Mouse (Mus musculus) frontal cortex, postnatal 10 days (tissue): ENCODE measurements around the gene Iqschfp.

Experiments
- DNase-seq, 2 experiments: peaks; one replicate each; pipeline ENCODE4 v3.0.0; 2022; ENCODE audit warnings: low spot score in 2 of 2, mixed read lengths in 1 of 2

The Iqschfp gene

DNA sequence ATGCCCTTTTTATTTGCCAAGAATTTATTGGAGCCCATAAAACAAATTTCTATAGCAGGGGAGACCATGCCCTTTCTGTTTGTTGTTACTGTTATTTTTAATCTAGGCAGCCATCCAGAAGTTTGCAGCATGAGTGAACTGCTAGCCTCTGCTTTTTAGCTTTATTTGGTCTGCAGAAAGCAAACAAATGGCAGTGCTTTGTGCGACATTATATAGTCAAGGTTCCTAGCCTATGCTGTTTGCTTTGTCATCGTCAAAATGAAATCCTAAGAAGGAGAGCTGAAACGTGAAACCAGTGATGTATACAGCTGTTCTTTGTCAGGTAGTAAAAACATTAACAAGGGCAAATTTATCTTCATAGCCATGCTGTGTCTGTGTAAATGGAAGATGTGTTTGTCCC is 459.4 kb downstream of the Iqschfp start:
- no peak for DNase-seq

DNA sequence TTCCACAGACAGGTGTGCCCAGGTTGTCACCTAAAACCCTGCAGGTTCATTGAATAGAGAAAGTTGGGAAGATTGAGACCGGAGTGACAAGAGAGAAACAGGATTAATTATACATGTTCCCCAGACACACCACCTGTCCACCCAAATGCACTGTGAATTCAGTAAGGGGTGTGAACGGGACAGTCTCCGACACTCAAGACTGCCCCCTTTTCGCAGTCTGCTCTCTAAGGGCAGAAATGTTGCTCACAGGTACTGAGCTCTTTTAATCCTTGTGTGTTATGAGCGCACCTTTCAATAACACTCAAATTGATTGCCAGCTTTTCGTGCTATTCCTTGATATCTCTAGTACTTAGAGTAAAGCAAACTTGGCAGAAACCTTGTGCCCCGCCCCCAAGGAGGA is 460.9 kb downstream of the Iqschfp start:
- DNase-seq, result no peak

DNA sequence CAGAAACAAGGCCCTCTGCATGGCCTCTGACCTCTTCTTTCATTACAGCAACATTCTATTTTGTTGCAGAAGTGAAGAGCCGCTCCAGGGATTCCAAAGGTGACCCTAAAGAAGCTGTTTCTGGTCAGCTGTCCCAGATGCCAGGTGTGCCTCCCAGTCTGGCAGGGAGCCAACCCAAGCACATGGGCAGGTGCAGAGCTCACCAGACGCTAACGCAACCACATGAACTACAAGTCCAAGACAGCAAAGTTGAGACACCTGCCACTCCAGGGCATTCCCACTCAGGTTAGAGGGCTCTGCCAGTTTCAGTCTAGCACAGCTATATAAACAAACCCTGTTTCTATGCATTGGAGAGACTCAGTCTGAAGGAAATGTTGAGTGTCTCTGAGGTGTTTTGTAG is 461.5 kb downstream of the Iqschfp start:
- no peak for DNase-seq

DNA sequence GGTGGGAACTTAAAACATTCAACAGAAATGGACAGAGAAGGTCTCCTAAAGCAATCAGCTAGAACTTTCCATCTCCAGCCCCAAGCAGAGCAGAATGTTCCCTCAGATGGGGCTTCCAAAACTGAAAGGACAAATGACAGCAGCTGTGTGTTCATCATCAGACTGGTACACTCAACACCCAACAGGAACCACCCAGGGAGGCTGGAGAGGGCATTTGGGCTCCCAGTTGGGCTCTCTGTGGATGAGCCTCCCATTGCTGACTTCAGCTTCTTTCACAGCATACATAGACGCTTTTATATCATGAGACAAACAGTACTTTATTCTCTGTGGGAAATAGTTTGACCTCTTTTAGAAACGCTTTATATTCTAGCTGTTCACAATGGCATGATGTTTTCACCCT is 464.5 kb downstream of the Iqschfp start:
- DNase-seq, result no peak

DNA sequence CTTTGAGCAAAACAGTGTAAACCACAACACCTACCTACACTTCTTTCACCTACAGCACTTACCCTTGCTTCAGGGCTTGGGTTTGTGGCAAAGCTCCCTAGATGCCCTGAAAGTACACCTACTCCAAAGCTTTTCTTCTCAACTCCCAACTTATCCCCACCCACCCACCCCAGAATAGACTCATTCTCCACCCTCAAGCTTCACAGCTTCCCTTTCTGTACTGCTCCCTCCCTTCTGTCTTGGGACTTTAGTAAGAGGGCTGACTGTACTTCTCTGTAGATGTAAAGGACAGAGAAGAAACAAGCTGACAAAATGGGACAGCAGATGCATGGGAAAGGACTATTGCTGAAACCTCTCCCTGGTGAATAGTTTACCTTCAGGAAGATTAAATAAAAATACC is 476.0 kb downstream of the Iqschfp start:
- DNase-seq, result no peak

DNA sequence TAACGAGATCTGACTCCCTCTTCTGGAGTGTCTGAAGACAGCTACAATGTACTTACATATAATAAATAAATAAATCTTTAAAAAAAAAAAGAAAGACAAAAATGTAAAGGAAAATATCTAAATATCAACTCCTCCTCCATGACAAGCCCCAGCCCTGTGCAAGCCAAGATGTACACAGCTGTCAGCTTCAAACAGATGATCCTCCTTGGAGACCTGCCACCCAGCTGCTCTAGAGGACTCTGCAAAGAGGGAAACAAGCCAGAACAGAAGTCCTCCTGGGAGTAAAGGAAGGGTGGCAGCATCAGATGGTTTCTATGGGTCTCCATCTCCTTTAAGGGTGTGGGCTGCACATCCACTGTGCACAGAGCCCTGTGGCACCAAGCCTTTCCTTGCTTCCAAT is 480.9 kb downstream of the Iqschfp start:
- DNase-seq, result no peak

DNA sequence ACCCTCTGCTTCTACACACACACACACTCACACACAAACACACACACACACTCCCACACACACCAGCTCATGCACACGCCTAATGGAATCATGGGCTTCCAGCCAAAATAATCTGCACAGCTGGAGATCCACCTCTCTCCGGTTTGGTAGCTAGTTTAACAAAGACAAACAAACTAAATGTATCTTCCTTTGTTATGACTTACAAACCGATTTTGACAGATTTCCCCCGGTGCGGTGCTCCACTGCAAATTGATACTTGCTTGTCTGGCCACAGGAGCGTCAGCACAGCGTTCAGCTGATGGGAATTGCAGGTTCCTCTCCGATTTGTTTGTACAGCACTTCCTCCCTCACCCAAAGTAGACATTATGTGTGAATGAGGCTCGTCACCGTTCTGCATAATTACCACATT is 483.1 kb downstream of the Iqschfp start:
- no peak for DNase-seq

DNA sequence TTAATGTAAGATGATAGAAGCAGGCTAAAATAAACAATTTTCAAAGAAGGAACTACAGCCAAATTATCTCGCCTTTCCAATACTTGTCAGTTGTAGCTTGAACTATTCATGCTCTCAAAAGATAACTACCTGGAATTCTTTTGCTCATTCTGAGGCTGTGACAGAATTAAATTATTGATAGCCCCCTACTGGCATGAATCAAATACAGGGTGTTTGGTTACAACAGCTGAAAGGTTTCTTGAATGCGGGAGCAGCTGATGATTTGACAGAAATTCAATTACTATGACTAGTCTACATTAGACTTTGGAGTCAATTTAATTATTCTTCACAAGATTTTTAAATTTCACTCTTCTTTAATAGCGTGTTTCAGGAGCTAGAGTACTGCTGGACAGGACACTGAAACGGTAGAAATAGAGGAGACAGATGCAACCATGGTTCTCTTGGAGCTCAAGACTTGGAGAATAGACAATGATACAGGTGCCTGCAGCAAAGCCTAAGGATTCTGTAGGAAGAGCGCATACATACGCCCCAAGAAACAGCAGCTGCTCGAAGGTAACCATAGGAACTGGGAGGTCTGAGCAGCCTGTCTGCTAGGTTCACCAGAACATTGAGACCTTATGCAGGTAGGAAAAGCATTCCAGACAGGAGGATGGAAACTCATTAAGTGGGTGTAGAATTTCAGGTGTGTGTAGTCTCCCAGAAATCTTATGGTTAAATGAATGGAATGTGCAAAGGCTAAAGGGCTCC is 485.6 kb downstream of the Iqschfp start:
- no peak for DNase-seq

DNA sequence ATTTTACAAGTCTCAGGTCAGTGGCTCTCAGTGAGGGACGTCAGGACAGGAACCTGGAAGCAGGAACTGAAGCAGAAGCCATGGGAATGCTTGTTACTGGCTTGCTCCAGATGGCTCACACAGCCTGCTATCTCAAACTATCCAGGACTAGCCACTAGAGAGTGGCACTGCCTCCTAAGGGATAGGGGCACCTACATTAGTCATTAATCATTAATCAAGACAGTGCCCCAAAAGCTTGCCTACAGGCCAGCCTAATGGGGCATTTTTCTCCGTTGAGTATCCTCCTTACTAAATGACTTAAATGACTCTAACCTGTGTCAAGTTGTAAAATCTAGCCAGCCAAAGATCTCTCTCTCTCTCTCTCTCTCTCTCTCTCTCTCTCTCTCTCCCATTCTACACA is 486.8 kb downstream of the Iqschfp start:
- no peak for DNase-seq

DNA sequence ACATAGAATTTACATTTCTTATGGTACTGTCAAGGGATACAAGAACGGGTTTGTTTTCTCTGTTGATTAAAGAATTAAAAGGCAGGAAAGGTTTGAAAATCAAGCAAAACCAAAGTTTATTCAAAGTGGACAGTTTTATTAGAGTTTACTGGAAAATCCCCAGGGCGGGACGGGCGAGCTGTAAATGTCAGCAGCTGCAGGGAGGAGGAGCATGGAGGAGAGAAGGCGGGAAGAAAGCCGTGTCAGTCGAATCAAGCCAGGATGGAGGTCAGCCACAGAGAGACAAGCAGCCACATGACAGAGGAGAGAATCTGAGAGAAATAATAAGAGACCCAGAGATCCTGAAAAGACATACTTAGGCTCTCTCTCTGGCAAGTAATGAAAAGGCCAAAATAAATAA is 487.2 kb downstream of the Iqschfp start:
- no peak for DNase-seq

DNA sequence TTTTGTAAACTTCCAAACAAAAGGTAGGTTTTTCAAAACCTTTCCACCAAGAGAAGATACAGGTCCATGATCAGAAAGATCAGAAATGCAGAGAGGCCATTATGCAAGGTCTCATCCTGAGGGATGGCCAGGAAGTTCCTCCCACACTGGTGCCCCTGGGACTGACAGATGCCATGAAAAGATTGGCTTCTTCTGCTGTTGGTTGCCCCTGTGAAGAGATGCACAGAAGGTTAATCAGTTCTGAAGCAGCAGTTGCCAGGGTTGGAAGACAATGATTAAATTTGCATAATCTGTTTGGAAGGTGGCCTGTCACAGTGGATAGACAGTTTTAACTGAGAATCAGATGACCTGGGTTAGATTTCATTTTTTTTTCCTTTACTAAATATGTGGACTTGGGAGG is 491.6 kb downstream of the Iqschfp start:
- DNase-seq, result no peak

DNA sequence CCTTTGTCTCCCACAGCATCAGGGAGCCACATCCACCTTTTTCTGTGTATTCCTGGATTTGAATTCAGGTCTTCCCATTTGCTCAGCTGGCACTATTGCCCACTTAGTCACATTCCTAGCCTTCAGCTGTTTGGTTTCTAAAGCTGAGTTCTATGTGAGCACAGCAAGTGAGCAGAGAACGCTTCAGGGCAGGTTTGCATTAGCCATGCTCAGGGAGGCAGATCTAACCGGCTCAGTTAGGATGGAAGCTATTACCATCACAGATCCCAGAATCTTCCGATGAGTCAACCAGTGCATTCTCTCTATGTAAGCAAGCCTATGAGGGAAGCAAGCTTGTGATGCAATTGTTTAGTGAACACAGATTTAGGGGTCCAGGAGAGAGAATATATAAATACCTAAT is 493.5 kb downstream of the Iqschfp start:
- no peak for DNase-seq

DNA sequence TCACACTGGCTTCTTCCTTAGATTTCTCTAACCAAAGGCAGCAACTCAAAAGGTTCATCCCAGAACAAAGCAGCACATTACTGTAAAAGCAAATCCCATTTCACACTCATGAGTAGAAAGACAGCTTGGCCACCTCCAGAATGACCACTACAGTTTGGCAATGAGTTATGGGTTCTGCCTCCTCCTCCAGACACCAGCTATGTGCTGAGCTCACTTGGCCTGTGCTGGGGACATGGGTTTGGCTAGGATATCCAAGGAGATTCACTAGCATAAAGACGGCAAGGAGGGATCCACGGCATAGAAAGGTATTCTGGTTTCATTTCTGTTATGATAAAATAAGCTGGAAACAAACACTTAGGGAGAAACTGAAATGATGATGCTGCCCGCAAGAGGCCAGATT is 496.0 kb downstream of the Iqschfp start:
- DNase-seq, result no peak

DNA sequence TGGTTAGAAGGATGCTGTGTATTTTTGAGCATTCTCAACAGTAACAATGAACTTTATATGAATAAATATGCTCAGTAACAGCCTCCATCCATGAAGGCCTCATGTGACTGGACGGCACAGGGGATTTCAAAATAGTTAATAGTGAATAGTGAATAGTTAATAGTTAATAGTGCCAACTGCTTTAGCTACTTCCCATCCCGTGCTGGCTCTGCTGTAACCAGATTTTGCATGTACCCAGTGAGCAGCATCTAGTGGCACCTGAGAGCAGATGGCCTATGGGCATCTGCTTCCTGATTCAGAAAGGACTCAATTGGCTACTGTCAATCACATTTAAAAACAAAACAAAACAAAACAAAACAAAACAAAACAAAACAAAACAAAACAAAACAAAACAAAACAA is 501.5 kb downstream of the Iqschfp start:
- DNase-seq, result no peak

DNA sequence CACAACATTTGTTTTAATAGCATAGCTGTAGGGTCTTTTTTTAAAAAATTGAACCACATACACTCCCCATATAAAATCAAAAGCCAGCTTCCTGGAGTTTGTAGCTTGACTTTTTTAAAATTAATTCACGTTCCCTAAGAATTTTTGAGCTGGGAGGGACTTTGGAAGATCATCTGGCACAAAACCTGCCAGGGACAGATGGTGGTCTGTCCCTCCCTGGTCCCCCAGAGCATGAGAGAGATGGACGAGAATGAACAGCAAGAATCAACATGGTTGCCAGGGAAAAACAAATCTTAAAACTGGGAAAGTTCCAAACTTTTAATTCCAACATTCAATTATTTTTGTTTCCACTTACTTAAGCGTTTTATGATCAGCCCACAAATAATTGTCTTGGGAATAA is 506.7 kb downstream of the Iqschfp start:
- DNase-seq, result no peak

DNA sequence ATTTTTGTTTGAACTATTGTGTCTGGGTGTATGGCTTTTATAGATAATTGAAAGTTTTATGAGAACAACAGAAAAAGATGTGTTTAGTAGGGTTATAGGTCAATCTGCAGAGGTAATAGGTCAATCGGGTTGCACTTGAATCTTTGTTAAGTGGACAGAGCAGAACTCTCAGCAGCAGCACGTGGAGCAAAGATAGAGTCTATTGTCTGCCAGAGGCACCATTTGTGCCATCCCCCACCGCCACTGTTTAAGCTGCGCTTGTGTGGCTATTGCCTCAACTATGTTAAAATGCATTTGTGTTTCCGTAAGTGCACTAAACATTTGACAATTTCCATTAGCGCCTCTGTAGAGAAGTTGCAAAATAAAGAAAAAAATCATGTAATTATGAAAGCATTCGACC is 508.1 kb downstream of the Iqschfp start:
- DNase-seq, result no peak

DNA sequence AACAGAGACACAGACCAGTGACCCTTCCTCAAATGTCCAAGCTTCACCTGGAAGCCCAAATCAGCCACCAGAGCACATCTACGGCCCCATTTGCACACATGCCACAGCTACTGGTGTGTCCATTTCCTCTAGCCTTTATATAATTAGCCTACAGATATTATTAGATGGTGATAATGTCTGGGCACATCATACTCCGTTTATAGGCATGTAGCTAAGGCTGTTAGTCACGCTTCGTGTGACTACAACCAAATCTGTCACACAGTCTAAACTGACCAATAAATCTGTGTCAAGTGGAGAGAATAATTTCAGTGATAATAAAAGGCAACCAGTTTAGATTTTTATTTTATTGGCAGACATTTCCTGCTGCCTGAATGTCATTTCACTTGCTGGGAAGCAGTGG is 511.3 kb downstream of the Iqschfp start:
- DNase-seq, result no peak

DNA sequence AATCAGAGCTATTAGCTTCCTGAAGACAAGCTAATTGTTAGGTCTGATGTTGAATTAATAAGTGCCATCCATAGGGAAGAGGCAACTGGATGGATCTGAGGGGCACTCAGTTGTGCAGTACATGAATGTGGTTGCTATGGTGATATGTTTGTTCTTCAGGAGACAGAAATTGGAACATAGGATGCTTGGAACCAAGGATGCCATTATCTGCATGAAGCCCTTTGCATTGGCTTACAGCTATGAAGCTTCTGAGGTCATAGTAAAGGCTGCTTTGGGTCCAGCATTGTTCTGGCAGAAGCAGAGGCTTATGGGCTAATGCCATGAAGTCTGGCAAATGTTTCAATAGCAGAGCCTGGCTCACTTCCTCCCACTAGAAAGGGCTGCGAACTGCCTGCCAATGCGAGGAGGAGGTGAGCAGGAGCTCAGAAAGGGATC is 511.8 kb downstream of the Iqschfp start:
- DNase-seq, result peak in 1 of 2 experiments; percentile 12

DNA sequence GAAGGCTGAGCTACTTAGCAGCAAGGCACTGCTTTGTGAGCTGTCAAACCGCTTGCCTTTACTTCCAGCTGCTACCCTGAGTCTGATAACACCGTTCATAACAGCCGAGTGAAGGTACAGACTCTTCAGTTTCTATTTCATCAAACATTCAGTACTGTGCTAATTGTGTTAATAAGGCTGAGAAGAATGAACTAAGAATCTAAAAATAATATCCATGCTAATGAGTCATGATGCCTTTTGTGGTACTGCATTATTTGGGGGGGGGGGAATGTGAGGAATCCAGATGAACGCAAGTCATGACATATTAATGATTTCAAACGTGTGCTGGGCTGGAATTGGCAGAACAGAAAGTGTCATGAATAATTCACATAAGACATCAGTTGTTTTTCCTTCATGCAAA is 513.7 kb downstream of the Iqschfp start:
- DNase-seq, result no peak

DNA sequence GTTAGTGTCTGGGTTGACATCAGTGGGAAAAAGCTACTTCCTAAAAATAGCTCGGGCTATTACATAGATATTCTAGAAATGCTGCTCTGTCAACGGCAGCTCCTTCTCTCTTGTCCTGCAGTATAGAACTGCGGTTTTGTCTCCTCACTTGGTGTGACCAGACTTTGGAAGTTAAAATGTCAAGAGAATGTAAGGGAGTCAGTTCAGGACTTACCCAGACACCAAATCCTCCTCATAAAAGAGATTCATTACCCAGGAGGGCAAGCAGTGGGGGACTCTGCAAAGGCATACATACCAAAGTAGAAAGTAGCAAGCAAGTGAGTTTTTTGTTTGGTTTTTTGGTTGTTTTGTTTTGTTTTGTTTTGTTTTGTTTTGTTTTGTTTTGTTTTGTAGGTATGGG is 520.2 kb downstream of the Iqschfp start:
- no peak for DNase-seq

DNA sequence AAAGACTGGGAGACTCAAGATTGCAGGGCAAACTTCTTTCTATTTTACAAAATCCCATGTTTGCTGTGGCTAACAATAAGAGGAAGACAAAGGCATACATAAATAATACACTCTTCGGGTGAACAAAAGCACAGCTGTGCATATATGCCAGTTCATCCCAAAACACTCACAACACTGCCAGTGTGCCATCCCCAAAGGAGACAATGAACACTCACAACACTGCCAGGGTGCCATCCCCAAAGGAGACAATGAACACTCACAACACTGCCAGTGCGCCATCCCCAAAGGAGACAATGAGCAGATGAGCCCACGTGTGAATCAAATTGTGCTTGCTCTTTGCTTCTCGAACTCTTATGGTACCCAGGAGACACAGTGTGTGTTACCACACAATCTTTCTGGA is 527.8 kb downstream of the Iqschfp start:
- DNase-seq, result no peak

DNA sequence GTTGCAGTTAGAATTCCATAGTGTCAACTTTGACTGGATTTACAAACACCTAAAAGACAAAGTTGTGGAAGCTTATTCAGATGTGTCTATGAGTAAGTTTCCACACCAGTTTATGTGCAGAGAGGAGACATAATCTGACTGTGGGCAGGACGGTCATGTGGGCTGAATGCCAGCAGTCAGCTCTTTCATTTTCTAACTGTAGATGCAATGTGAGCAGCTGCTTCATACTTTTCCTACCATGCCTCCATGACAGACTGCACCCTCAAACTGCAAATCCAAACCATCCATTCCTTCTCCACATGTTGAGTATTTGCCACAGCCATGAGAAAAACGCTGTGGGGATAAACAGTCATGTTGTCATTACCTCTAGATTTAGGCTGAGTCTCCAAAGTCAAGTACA is 528.9 kb downstream of the Iqschfp start:
- DNase-seq, result no peak

DNA sequence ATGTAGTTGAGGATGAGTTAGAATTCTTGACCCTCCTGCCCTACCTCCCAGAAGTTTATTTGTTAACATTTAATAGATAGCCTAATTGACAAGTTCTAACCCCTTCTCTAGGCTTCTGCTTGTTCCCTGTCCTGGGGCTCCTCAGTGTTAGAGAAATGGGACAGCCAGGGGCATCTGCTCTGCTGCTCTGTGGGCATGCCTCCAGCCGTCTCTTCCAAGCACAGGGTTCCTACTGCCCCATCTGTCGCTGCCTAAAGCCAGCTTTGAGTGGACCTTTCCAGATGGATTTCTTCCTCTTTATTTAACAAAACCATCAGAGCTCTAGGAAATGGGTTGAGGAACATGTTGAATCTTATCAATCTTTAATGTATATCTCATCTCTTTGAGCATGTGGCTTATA is 529.8 kb downstream of the Iqschfp start:
- DNase-seq, result no peak

DNA sequence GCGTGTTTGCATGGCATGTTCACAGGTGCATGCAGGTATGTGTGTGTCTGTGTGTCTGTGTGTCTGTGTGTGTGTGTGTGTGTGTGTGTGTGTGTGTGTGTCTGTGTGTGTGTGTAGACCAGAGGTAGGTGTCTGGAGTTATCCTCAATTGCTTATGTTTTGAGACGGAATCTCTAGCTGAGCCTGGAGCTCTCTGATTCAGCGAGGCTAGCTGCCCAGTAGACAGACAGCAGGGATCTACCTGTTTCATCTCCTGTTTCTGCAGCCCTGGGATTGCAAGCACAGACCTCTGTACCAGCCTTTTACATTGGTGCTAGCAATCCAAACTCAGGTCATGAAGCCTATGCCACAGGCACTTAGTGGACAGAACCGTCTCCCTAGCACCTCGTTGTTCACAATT is 536.0 kb downstream of the Iqschfp start:
- no peak for DNase-seq
